Mouse (Mus musculus) midbrain, embryonic 11.5 days (tissue): ENCODE data around the gene Syndig1. TPM values are rescaled to one million over a fixed set of nuclear protein-coding genes. Genes with fewer than 3 reads are reported as not detected.

Source experiments
- ATAC-seq: fragments of 200-750 bp; cut with Nextera tagmentation; 2 replicates; pipeline ENCODE4 v1.8.0; 2017; ENCODE audit warnings: moderate TSS enrichment, moderate library complexity; ENCODE audit not compliant: low FRiP score
- DNase-seq: peaks from one replicate; pipeline ENCODE4 v3.0.0; 2015; ENCODE audit warnings: low spot score; ENCODE audit errors: missing footprints
- H3K27ac ChIP-seq: fragments of 300-500 bp; sonication (generic); 2 replicates; pipeline ENCODE4 v1.5.1; 2014; ENCODE audit warnings: low read depth, low read length
- H3K27me3 ChIP-seq: fragments of 300-500 bp; sonication (generic); 2 replicates; pipeline ENCODE4 v1.6.1; 2014; ENCODE audit warnings: mild to moderate bottlenecking, low read length, moderate library complexity, mixed read lengths; ENCODE audit not compliant: control insufficient read depth, insufficient read depth
- H3K36me3 ChIP-seq: fragments of 300-500 bp; sonication (generic); 2 replicates; pipeline ENCODE4 v1.6.1; 2014; ENCODE audit warnings: mild to moderate bottlenecking, low read length, moderate library complexity, mixed read lengths; ENCODE audit not compliant: control insufficient read depth, insufficient read depth
- H3K4me1 ChIP-seq: fragments of 300-500 bp; sonication (generic); 2 replicates; pipeline ENCODE4 v1.6.1; 2014; ENCODE audit warnings: low read length; ENCODE audit not compliant: control insufficient read depth, insufficient read depth
- H3K4me2 ChIP-seq: fragments of 300-500 bp; sonication (generic); 2 replicates; pipeline ENCODE4 v1.6.1; 2014; ENCODE audit warnings: mild to moderate bottlenecking, moderate library complexity
- H3K4me3 ChIP-seq: fragments of 300-500 bp; sonication (generic); 2 replicates; pipeline ENCODE4 v1.5.1; 2014; ENCODE audit warnings: low read depth, low read length
- H3K9ac ChIP-seq: fragments of 300-500 bp; sonication (generic); 2 replicates; pipeline ENCODE4 v1.6.1; 2014; ENCODE audit warnings: low read length
- H3K9me3 ChIP-seq: fragments of 300-500 bp; sonication (generic); 2 replicates; pipeline ENCODE4 v1.6.1; 2016; ENCODE audit warnings: low read length; ENCODE audit not compliant: control insufficient read depth
- WGBS: fragments of 180-500 bp; shearing (Covaris S2); extraction: QIAGEN DNeasy Blood & Tissue Kit; methylation state at CpG from one replicate; pipeline ENCODE4 v1.1.7; 2014; 5-methylcytosine and 5-hydroxymethylcytosine counted together
- polyA plus RNA-seq: library from polyadenylated mRNA; unstranded; fragments of >200 nt; fragmentation: Nextera tagmentation; extraction: Ambion mirVana; gene quantifications from 2 replicates; pipeline ENCODE4 v1.2.1, GENCODE M21; 2014

The Syndig1 gene
- polyA plus RNA-seq, 1 experiment from 2014 or later = 8.5 TPM

GRCm38 (mm10) chr2:149830536-149831458, 1.8 kb downstream of the Syndig1 start, which contains the start of gene C530025M09Rik:
TSS of gene C530025M09Rik (minus strand) at chr2:149831213.
- Histone ChIP-seq H3K9ac (peak within 1 kb of the TSS; percentile 52), H3K27me3 (peaks cover 32% of the 10 kb centered on the region), H3K36me3 (no peaks in the 10 kb centered on the region), H3K9me3 (no peaks in the 10 kb centered on the region), H3K27ac (no peak within 1 kb of the TSS), H3K4me2 (peak within 1 kb of the TSS; percentile 96), H3K4me1 (no peaks in the 10 kb centered on the region), H3K4me3 (peak within 1 kb of the TSS; percentile 58)
- WGBS = under 1% methylated on average over 80 of the region's 82 CpGs
- ATAC-seq (peak; percentile 91), DNase-seq (peak; percentile 96)

- DNase-seq (peak; percentile 93), ATAC-seq (no peak; the same call in none of the 2 replicates)
- no peaks in the 10 kb centered on the region for H3K9me3 ChIP-seq
- H3K9ac ChIP-seq = peak overlapping the region; percentile 52
- no peaks in the 10 kb centered on the region for H3K4me1 ChIP-seq
- no peaks in the 10 kb centered on the region for H3K36me3 ChIP-seq
- peak overlapping the region; percentile 58 for H3K4me3 ChIP-seq
- WGBS = under 1% methylated on average over 29 of the region's 29 CpGs
- no peak overlapping the region for H3K27ac ChIP-seq
- peak overlapping the region; percentile 96 for H3K4me2 ChIP-seq
- H3K27me3 ChIP-seq = peaks cover 32% of the 10 kb centered on the region
Measured at GRCm38 (mm10) chr2:149831459-149832245, 2.6 kb downstream of the Syndig1 start.

GRCm38 (mm10) chr2:149832301-149832700, 3.3 kb downstream of the Syndig1 start:
- Histone ChIP-seq H3K27ac (no peak overlapping the region), H3K9me3 (no peaks in the 10 kb centered on the region), H3K4me1 (no peaks in the 10 kb centered on the region), H3K27me3 (peaks cover 32% of the 10 kb centered on the region), H3K4me2 (peak overlapping the region; percentile 96), H3K4me3 (peak overlapping the region; percentile 58), H3K9ac (no peak overlapping the region), H3K36me3 (no peaks in the 10 kb centered on the region)
- ATAC-seq = no peak
- 8% methylated on average over 5 of the region's 5 CpGs for WGBS
- DNase-seq = peak; percentile 87

GRCm38 (mm10) chr2:149835091-149835490, 6.1 kb downstream of the Syndig1 start:
- ATAC-seq (no peak), DNase-seq (no peak)
- Histone ChIP-seq H3K4me3 (no peak overlapping the region), H3K36me3 (no peaks in the 10 kb centered on the region), H3K9ac (no peak overlapping the region), H3K4me1 (no peaks in the 10 kb centered on the region), H3K4me2 (no peak overlapping the region), H3K9me3 (no peaks in the 10 kb centered on the region), H3K27me3 (peaks cover 23% of the 10 kb centered on the region), H3K27ac (no peak overlapping the region)
- 85% methylated on average over 1 of the region's 1 CpGs for WGBS

DNA sequence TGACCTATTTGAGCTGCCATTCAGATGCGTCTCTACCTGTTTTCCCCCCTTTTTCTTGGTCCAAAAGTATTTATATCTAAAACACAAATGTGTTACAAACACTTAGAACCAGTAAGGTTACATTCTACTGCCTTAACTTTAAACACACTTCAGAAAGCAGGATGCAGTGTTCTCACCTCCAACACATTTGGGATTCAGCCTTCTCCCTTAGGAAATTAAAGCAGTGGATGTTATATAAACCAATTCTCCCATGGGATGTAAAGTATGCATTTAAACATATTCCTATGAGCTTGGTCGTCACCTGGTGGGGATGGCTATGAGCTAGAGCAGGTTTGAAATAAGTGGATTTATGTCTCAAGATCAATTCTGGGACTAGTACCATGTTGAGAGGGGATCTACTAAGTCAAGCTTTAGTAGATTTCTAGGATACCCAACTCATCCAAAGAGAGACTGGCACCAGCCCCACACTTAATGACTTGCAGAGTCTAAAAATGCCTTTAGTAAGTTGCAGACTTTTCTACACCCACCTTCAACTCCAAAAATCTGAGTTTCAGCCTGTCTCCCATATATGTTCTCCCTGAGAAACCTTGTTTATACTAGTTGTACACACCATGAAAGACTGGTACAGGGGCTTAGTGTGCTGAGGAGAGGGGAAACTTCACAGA, 7.6 kb downstream of the Syndig1 start:
- Histone ChIP-seq H3K4me2 (no peak overlapping the region), H3K36me3 (no peaks in the 10 kb centered on the region), H3K4me3 (no peak overlapping the region), H3K9ac (no peak overlapping the region), H3K27me3 (peaks cover 13% of the 10 kb centered on the region), H3K4me1 (no peaks in the 10 kb centered on the region), H3K27ac (no peak overlapping the region), H3K9me3 (no peaks in the 10 kb centered on the region)
- WGBS = 87% methylated on average over 2 of the region's 2 CpGs
- no peak for ATAC-seq
- no peak for DNase-seq

- 86% methylated on average over 2 of the region's 2 CpGs for WGBS
- no peak overlapping the region for H3K4me3 ChIP-seq
- H3K27ac ChIP-seq = no peak overlapping the region
- DNase-seq (no peak), ATAC-seq (no peak)
- no peaks in the 10 kb centered on the region for H3K4me1 ChIP-seq
- no peaks in the 10 kb centered on the region for H3K27me3 ChIP-seq
- no peak overlapping the region for H3K4me2 ChIP-seq
- H3K9ac ChIP-seq = no peak overlapping the region
- no peaks in the 10 kb centered on the region for H3K9me3 ChIP-seq
- H3K36me3 ChIP-seq = no peaks in the 10 kb centered on the region
Measured at GRCm38 (mm10) chr2:149839666-149840065, 10.7 kb downstream of the Syndig1 start.

DNA sequence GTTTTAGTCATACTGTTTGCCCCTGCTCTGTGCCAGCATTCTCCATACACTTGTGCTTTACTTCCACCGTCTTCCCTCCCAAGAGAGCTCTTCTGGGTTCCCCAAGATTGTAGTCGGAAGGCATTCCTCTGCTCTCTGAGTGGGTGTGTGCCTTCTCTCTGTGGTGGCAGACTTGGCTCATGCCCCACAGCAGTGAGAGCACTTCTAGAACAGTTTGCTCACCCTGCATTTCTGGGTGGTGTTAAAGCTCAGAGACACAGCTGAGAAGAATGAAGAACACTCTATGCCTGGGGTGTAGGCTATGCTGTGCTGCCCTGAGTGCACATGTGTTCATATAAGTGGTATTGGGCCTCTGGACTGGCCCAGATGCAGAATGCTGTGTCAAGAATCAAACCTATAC, 15.6 kb downstream of the Syndig1 start:
- no peaks in the 10 kb centered on the region for H3K4me1 ChIP-seq
- ATAC-seq (no peak), DNase-seq (no peak)
- no peak overlapping the region for H3K4me2 ChIP-seq
- no peak overlapping the region for H3K9ac ChIP-seq
- no peak overlapping the region for H3K27ac ChIP-seq
- no peaks in the 10 kb centered on the region for H3K9me3 ChIP-seq
- no peak overlapping the region for H3K4me3 ChIP-seq
- H3K27me3 ChIP-seq = no peaks in the 10 kb centered on the region
- no peaks in the 10 kb centered on the region for H3K36me3 ChIP-seq
- 77% methylated on average over 2 of the region's 2 CpGs for WGBS

- Histone ChIP-seq H3K4me2 (no peak overlapping the region), H3K36me3 (no peaks in the 10 kb centered on the region), H3K27me3 (no peaks in the 10 kb centered on the region), H3K27ac (no peak overlapping the region), H3K9ac (no peak overlapping the region), H3K4me3 (no peak overlapping the region), H3K4me1 (no peaks in the 10 kb centered on the region), H3K9me3 (no peaks in the 10 kb centered on the region)
- whole genome bisulfite sequencing = 75% methylated on average over 4 of the region's 4 CpGs
- DNase-seq = no peak
- ATAC-seq = no peak
Measured at GRCm38 (mm10) chr2:149848778-149849177, 19.8 kb downstream of the Syndig1 start.
